Mouse (Mus musculus) neutrophil, adult 5-6 weeks (primary cell): ENCODE results near the gene Slc7a1. TPM values are rescaled to one million over a fixed set of nuclear protein-coding genes. Genes with fewer than 3 reads are reported as not detected.

Experiments used
- ATAC-seq: fragments of 151-379, 151-347 bp; 2 replicates; pipeline ENCODE4 v1.8.0; 2017; ENCODE audit warnings: mild to moderate bottlenecking, moderate TSS enrichment; ENCODE audit not compliant: insufficient number of reproducible peaks, poor library complexity, low FRiP score, severe bottlenecking; ENCODE audit errors: extremely low read depth
- total RNA-seq: library from RNA; stranded (forward); fragments of 200-1000 nt; gene quantifications from 2 replicates; pipeline ENCODE4 v1.2.3, GENCODE M21; 2017

Slc7a1 gene
- total RNA-seq, result 13.2 and 15.1 TPM in 2 replicates

GRCm38 (mm10) chr5:148399660-148400443, at the start of gene Slc7a1:
Slc7a1 (minus strand) TSS chr5:148399904.
- ATAC-seq, result peak; percentile 71

- no peak for ATAC-seq
Observed at GRCm38 (mm10) chr5:148444974-148445373, 45.3 kb upstream of the Slc7a1 start.

GRCm38 (mm10) chr5:148443734-148444133, 44.0 kb upstream of the Slc7a1 start:
- ATAC-seq, result no peak

- ATAC-seq, result no peak
Observed at GRCm38 (mm10) chr5:148435660-148436059, 36.0 kb upstream of the Slc7a1 start.

- ATAC-seq, result no peak
Observed at GRCm38 (mm10) chr5:148432121-148432520, 32.4 kb upstream of the Slc7a1 start.

GRCm38 (mm10) chr5:148428846-148429245, 29.1 kb upstream of the Slc7a1 start:
- peak; percentile 74; the same call in 1 of the 2 replicates for ATAC-seq

GRCm38 (mm10) chr5:148425136-148425535, 25.4 kb upstream of the Slc7a1 start:
- ATAC-seq, result no peak

- no peak for ATAC-seq
Observed at GRCm38 (mm10) chr5:148421326-148421725, 21.6 kb upstream of the Slc7a1 start.

- 0 out of 2 replicates have a peak, but pooled peaks have one; percentile 41 for ATAC-seq
Observed at GRCm38 (mm10) chr5:148419112-148419526, 19.4 kb upstream of the Slc7a1 start.

GRCm38 (mm10) chr5:148418436-148418835, 18.7 kb upstream of the Slc7a1 start:
- ATAC-seq, result no peak

GRCm38 (mm10) chr5:148417756-148418155, 18.1 kb upstream of the Slc7a1 start:
- ATAC-seq, result no peak

GRCm38 (mm10) chr5:148416461-148416860, 16.8 kb upstream of the Slc7a1 start:
- ATAC-seq, result no peak

- ATAC-seq, result no peak
Observed at GRCm38 (mm10) chr5:148414233-148414632, 14.5 kb upstream of the Slc7a1 start.

GRCm38 (mm10) chr5:148412504-148412903, 12.8 kb upstream of the Slc7a1 start:
- no peak for ATAC-seq

GRCm38 (mm10) chr5:148409465-148409864, 9.8 kb upstream of the Slc7a1 start:
- ATAC-seq, result no peak

- no peak for ATAC-seq
Observed at GRCm38 (mm10) chr5:148406913-148407312, 7.2 kb upstream of the Slc7a1 start.

- no peak for ATAC-seq
Observed at GRCm38 (mm10) chr5:148404548-148404947, 4.8 kb upstream of the Slc7a1 start.

- ATAC-seq, result no peak
Observed at GRCm38 (mm10) chr5:148402641-148403040, 2.9 kb upstream of the Slc7a1 start.

- peak; percentile 61 for ATAC-seq
Observed at GRCm38 (mm10) chr5:148398766-148399659, 691 bp downstream of the Slc7a1 start.

GRCm38 (mm10) chr5:148398451-148398765, 1.3 kb downstream of the Slc7a1 start:
- ATAC-seq, result no peak
